Mouse (Mus musculus) midbrain, embryonic 14.5 days (tissue): ENCODE measurements around the gene Kcnj14. TPM values are rescaled to one million over a fixed set of nuclear protein-coding genes. Genes with fewer than 3 reads are reported as not detected.

Experiments used
- ATAC-seq: fragments of 200-750 bp; cut with Nextera tagmentation; 2 replicates; pipeline ENCODE4 v1.8.0; 2017; ENCODE audit warnings: moderate number of reproducible peaks, moderate library complexity; ENCODE audit not compliant: low FRiP score, low TSS enrichment
- DNase-seq: peaks from one replicate; pipeline ENCODE4 v3.0.0-alpha.2; 2015
- H3K27ac ChIP-seq: fragments of 300-500 bp; sonication (generic); replicated peaks from 2 replicates; pipeline ENCODE4 v1.5.1; 2014; ENCODE audit warnings: mild to moderate bottlenecking, low read depth, low read length, moderate library complexity
- H3K27me3 ChIP-seq: fragments of 300-500 bp; sonication (generic); 2 replicates; pipeline ENCODE4 v1.6.1; 2014; ENCODE audit warnings: low read length, control low read depth, mixed read lengths; ENCODE audit not compliant: control insufficient read depth, insufficient read depth
- H3K36me3 ChIP-seq: fragments of 300-500 bp; sonication (generic); 2 replicates; pipeline ENCODE4 v1.6.1; 2014; ENCODE audit warnings: low read length, control low read depth; ENCODE audit not compliant: control insufficient read depth, insufficient read depth
- H3K4me1 ChIP-seq: fragments of 300-500 bp; sonication (generic); 2 replicates; pipeline ENCODE4 v1.6.1; 2014; ENCODE audit warnings: mild to moderate bottlenecking, antibody characterized with exemption, low read length, control low read depth; ENCODE audit not compliant: control insufficient read depth, insufficient read depth
- H3K4me2 ChIP-seq: fragments of 300-500 bp; sonication (generic); 2 replicates; pipeline ENCODE4 v1.6.1; 2014; ENCODE audit warnings: mild to moderate bottlenecking, low read length, moderate library complexity
- H3K4me3 ChIP-seq: fragments of 300-500 bp; sonication (generic); replicated peaks from 2 replicates; pipeline ENCODE4 v1.5.1; 2014; ENCODE audit warnings: low read depth, low read length
- H3K9ac ChIP-seq: fragments of 300-500 bp; sonication (generic); replicated peaks from 2 replicates; pipeline ENCODE4 v1.6.1; 2014; ENCODE audit warnings: mild to moderate bottlenecking, low read length, moderate library complexity
- H3K9me3 ChIP-seq: fragments of 300-500 bp; sonication (generic); 2 replicates; pipeline ENCODE4 v1.6.1; 2016; ENCODE audit warnings: low read length, control low read depth, mixed read lengths; ENCODE audit not compliant: control insufficient read depth
- WGBS: fragments of 180-500 bp; shearing (Covaris S2); extraction: QIAGEN DNeasy Blood & Tissue Kit; methylation state at CpG from one replicate; pipeline ENCODE4 v1.1.7; 2014; 5-methylcytosine and 5-hydroxymethylcytosine counted together
- polyA plus RNA-seq: library from polyadenylated mRNA; unstranded; fragments of >200 nt; fragmentation: Nextera tagmentation; extraction: Ambion mirVana; gene quantifications from 2 replicates; pipeline ENCODE4 v1.2.1, GENCODE M21; 2014

Gene Kcnj14
- polyA plus RNA-seq, 1 experiment from 2014 or later = 0.63 TPM

- H3K4me1 ChIP-seq = no peaks in the 10 kb centered on the region
- H3K4me3 ChIP-seq = no peak overlapping the region
- no peaks in the 10 kb centered on the region for H3K9me3 ChIP-seq
- H3K9ac ChIP-seq = no peak overlapping the region
- DNase-seq (no peak), ATAC-seq (no peak)
- no peak overlapping the region for H3K4me2 ChIP-seq
- H3K27ac ChIP-seq = no peak overlapping the region
- 76% methylated on average over 8 of the region's 8 CpGs for WGBS
- H3K27me3 ChIP-seq = no peaks in the 10 kb centered on the region
- no peaks in the 10 kb centered on the region for H3K36me3 ChIP-seq
Measured at GRCm38 (mm10) chr7:45770427-45771082, 54.0 kb downstream of the Kcnj14 start.

GRCm38 (mm10) chr7:45767500-45767899 lies 57.1 kb downstream of the Kcnj14 start:
- Histone ChIP-seq H3K4me3 (no peak overlapping the region), H3K4me2 (no peak overlapping the region)
- WGBS = 95% methylated on average over 6 of the region's 6 CpGs

DNA sequence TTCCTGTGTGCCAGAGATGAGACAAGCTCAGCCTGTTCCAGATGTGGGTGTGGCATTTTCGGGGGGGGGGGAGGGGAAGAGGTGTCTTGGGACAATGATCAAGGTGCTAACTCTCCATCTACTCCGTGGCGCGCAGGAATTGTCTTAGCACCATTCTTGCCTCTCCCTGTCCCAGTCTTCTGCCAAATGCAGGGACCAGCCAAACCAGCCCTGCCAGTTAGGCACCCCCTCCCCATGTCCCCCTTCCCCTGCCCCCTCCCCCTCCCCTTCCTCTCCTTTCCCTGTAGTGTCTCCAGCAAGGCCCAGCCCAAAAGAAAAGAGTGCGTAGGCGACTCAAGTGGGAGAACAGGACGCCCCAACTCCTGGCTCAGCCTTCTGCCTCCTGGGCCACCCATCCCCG lies 57.8 kb downstream of the Kcnj14 start:
- Histone ChIP-seq H3K9me3 (no peaks in the 10 kb centered on the region), H3K4me2 (no peak overlapping the region), H3K4me1 (no peaks in the 10 kb centered on the region), H3K27ac (no peak overlapping the region), H3K27me3 (no peaks in the 10 kb centered on the region), H3K36me3 (no peaks in the 10 kb centered on the region), H3K9ac (no peak overlapping the region), H3K4me3 (no peak overlapping the region)
- 52% methylated on average over 8 of the region's 8 CpGs for WGBS
- ATAC-seq (no peak), DNase-seq (no peak)

More at GRCm38 (mm10) chr7:45767500-45767899, 57.1 kb downstream of the Kcnj14 start:
- no peaks in the 10 kb centered on the region for H3K4me1 ChIP-seq
- H3K27me3 ChIP-seq = no peaks in the 10 kb centered on the region
- H3K27ac ChIP-seq = no peak overlapping the region
- ATAC-seq (no peak), DNase-seq (no peak)
- H3K9ac ChIP-seq = no peak overlapping the region
- no peaks in the 10 kb centered on the region for H3K9me3 ChIP-seq
- no peaks in the 10 kb centered on the region for H3K36me3 ChIP-seq

Other genes starting within 250 kb of the Kcnj14 start
- not detected in 2 replicates for gene Fgf21, start 209.3 kb downstream of the Kcnj14 start, polyA plus RNA-seq
- not detected in 2 replicates for gene Fut1, start 207.5 kb downstream of the Kcnj14 start, polyA plus RNA-seq
- not detected in 2 replicates for gene Izumo1, start 203.0 kb downstream of the Kcnj14 start, polyA plus RNA-seq
- 12.3 and 14.9 TPM in 2 replicates for gene Rasip1, start 197.3 kb downstream of the Kcnj14 start, polyA plus RNA-seq
- gene Mamstr, start 184.8 kb downstream of the Kcnj14 start, polyA plus RNA-seq = 3.0 and 4.3 TPM in 2 replicates
- gene Fut2, start 158.4 kb downstream of the Kcnj14 start, polyA plus RNA-seq = 0.11 and 0.12 TPM in 2 replicates
- gene Ntn5, start 140.8 kb downstream of the Kcnj14 start, polyA plus RNA-seq = 0.30 TPM in 1 of 2 replicates, not detected in the other
- gene Sec1, start 130.4 kb downstream of the Kcnj14 start, polyA plus RNA-seq = 0.21 TPM in 1 of 2 replicates, not detected in the other
- gene Car11, start 124.9 kb downstream of the Kcnj14 start, polyA plus RNA-seq = 28.1 and 49.1 TPM in 2 replicates
- gene Dbp, start 119.7 kb downstream of the Kcnj14 start, polyA plus RNA-seq = 1.9 and 4.3 TPM in 2 replicates
- gene Rpl18, start 109.3 kb downstream of the Kcnj14 start, polyA plus RNA-seq = 631 and 710 TPM in 2 replicates
- 17.2 and 19.2 TPM in 2 replicates for gene Sphk2, start 106.8 kb downstream of the Kcnj14 start, polyA plus RNA-seq
- gene Fam83e, start 103.6 kb downstream of the Kcnj14 start, polyA plus RNA-seq = 0.46 and 0.90 TPM in 2 replicates
- gene Spaca4, start 99.0 kb downstream of the Kcnj14 start, polyA plus RNA-seq = not detected in 2 replicates
- 25.2 and 30.2 TPM in 2 replicates for gene Lmtk3, start 41.0 kb downstream of the Kcnj14 start, polyA plus RNA-seq
- gene Sult2b1, start 40.1 kb downstream of the Kcnj14 start, polyA plus RNA-seq = 5.2 and 8.5 TPM in 2 replicates
- 281 and 288 TPM in 2 replicates for gene Cyth2, start 10.2 kb downstream of the Kcnj14 start, polyA plus RNA-seq
- gene Grwd1, start 6.2 kb upstream of the Kcnj14 start, polyA plus RNA-seq = 37.2 and 37.4 TPM in 2 replicates
- gene Kdelr1, start 48.0 kb upstream of the Kcnj14 start, polyA plus RNA-seq = 99.1 and 126 TPM in 2 replicates
- 2.3 and 4.4 TPM in 2 replicates for gene Grin2d, start 53.6 kb upstream of the Kcnj14 start, polyA plus RNA-seq
- not detected in 2 replicates for gene Syngr4, start 71.9 kb upstream of the Kcnj14 start, polyA plus RNA-seq
- 5.1 and 7.5 TPM in 2 replicates for gene Tmem143, start 72.2 kb upstream of the Kcnj14 start, polyA plus RNA-seq
- 5.2 and 32.1 TPM in 2 replicates for gene Emp3, start 96.6 kb upstream of the Kcnj14 start, polyA plus RNA-seq
- 2.6 and 3.1 TPM in 2 replicates for gene Ccdc114, start 99.3 kb upstream of the Kcnj14 start, polyA plus RNA-seq
- 0.12 and 0.24 TPM in 2 replicates for gene Abcc6, start 205.5 kb upstream of the Kcnj14 start, polyA plus RNA-seq
- 28.6 and 32.6 TPM in 2 replicates for gene Nomo1, start 208.9 kb upstream of the Kcnj14 start, polyA plus RNA-seq